Mouse (Mus musculus) olfactory bulb, adult 2 months (tissue): ENCODE results near the gene Epha3. TPM values are rescaled to one million over a fixed set of nuclear protein-coding genes. Genes with fewer than 3 reads are reported as not detected.

Experiments used
- H3K27ac ChIP-seq: fragments of 200-500 bp; 2 replicates; pipeline ENCODE4 v1.5.1; 2012; ENCODE audit warnings: low read depth, low read length; ENCODE audit not compliant: insufficient read depth
- H3K4me1 ChIP-seq: fragments of 200-500 bp; 2 replicates; pipeline ENCODE4 v1.6.1; 2012; ENCODE audit warnings: low read length; ENCODE audit not compliant: control insufficient read depth, insufficient read depth
- H3K4me3 ChIP-seq: fragments of 200-500 bp; 2 replicates; pipeline ENCODE4 v1.5.1; 2012; ENCODE audit warnings: mild to moderate bottlenecking, low read depth, low read length, moderate library complexity; ENCODE audit not compliant: insufficient read depth
- CTCF ChIP-seq: fragments of 200-500 bp; IDR thresholded peaks from 2 replicates; pipeline ENCODE4 v1.5.1; 2012; ENCODE audit warnings: low read depth, mild to moderate bottlenecking, low read length, moderate library complexity; ENCODE audit not compliant: insufficient read depth
- POLR2A ChIP-seq: fragments of 200-500 bp; IDR thresholded peaks from 2 replicates; pipeline ENCODE4 v1.6.1; 2012; ENCODE audit warnings: mild to moderate bottlenecking, low read depth, low read length, moderate library complexity; ENCODE audit not compliant: insufficient read depth
- WGBS: fragments of 180-500 bp; shearing (Covaris S2); methylation state at CpG from one replicate; pipeline ENCODE4 v1.1.7; 2018; 5-methylcytosine and 5-hydroxymethylcytosine counted together
- polyA plus RNA-seq: library from polyadenylated mRNA; stranded (reverse); fragments of >200 nt; gene quantifications from 2 replicates; pipeline ENCODE4 v1.2.4, GENCODE M21; 2012; ENCODE audit warnings: low replicate concordance; ENCODE audit not compliant: missing spikeins, insufficient read depth, insufficient read length

Epha3 gene
- not detected in 2 replicates for polyA plus RNA-seq

DNA sequence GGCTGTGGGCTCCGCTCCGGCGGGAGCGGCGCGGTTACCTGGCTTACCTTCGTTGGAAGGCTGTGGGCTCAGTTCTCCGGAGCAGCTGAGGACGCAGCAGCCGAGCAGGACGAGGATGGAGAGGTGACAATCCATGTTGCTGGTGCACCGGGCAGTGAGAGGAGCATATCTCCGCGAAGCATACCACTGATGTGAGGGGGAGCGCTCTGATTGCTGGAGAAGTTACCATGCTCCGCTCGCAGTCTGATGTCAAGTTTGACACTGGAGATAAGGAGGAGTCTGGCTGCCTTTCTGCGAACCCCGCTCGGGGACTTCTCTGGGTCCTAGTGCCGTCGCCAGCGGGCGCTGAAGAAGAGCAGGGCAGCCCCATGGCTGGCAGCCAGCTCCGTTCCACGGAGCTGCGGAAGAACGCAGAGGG lies at the start of gene Epha3:
TSS of gene Epha3 (minus strand) at position 263 of the 418 bp plus-strand sequence.
- TF ChIP-seq POLR2A (peak; percentile 50; the same call in 1 of the 2 replicates), CTCF (no peak)
- Histone ChIP-seq H3K4me1 (no peaks in the 10 kb centered on the region), H3K27ac (peak within 1 kb of the TSS; percentile 54), H3K4me3 (peak within 1 kb of the TSS; percentile 75)
- WGBS = 1% methylated on average over 28 of the region's 28 CpGs

DNA sequence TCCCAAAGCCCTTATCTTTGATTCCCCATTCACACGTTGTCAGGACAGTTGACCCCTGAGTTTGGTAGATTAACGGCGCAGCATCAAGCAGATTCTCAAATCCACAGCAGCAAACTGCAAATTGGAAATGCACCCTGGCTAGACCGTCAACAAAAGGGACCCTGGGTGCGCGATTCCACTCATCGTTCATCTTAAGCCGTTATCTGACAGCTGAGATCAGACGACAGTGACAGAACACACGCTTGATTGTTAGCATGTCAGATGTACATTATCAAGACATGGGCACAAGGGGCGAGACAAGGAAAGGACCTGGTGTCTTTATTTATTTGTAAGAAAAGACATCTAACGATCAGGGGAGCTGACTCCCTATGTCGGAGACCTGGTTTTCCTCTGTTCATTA lies 39.5 kb upstream of the Epha3 start:
- WGBS = 51% methylated on average over 13 of the region's 13 CpGs
- Histone ChIP-seq H3K4me1 (no peaks in the 10 kb centered on the region), H3K27ac (no peak overlapping the region), H3K4me3 (no peak overlapping the region)
- TF ChIP-seq POLR2A = no peak
- TF ChIP-seq CTCF = no peak

DNA sequence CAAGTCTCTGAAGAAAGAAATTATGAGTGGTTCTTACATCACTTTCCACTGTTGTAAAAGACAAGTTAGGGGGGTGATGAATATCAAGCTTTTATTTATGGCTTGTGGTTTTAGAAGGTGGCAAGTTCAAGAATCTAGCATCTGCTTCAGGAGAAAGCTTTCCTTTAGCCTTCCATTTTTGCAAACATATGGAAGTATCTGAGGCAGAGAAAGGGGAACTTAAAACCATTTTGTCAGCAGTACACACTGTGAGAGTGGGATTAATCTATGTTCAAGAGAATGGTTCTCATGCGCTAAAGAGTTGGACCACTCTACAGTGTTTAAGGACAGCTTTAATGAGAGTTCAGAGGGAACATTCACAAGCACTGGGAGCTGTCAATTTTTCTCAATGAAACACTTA lies 17.2 kb upstream of the Epha3 start:
- H3K4me3 ChIP-seq = no peak overlapping the region
- no peak overlapping the region for H3K27ac ChIP-seq
- H3K4me1 ChIP-seq = no peaks in the 10 kb centered on the region
- WGBS = 96% methylated on average over 1 of the region's 1 CpGs
- TF ChIP-seq POLR2A (no peak), CTCF (no peak)

DNA sequence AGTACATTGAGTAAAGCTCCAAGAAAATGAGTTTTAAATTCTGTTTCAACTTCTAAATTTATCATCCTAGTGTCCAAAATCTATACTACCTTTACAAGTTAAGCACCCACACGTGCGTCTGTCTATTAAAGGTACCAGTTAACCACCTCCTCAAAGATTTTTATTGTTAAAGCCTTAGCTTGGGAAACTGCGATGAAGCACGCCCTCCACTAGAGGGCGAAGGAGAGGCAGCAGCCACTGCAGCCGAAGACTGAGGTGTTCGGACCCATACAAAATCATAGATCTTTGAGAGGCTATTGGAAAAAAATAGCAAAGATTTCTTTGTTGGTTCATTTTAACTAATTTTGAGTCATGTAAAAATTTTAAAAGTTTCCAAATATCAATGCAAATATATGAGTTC lies 8.3 kb upstream of the Epha3 start:
- 12% methylated on average over 7 of the region's 7 CpGs for WGBS
- no peaks in the 10 kb centered on the region for H3K4me1 ChIP-seq
- no peak overlapping the region for H3K4me3 ChIP-seq
- TF ChIP-seq POLR2A (no peak), CTCF (peak; percentile 88)
- H3K27ac ChIP-seq = no peak overlapping the region

DNA sequence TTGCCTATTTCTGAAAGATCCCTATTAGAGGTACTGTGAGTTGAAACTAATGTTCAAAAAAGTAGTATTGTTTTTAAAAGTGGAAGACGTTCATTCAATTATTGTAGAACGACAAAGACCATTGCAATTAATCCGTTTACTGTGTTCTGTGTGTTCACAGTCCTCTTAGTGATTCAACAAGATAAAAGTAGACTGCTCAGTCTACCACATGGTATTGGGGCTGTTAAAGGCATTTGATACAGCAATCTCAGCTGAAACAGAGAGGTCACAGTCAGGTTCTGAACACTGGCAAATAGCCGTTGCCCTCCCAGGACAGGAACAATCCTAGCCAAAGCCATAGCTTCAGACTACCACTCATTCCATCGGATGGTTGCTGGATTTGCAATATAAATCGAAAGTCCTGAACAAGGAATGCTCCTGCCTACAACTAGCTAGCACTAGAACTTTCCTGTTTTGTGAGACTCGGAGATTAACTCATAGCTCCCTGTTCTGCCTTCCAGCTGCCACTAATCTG lies 545 bp upstream of the Epha3 start:
- Histone ChIP-seq H3K27ac (peak overlapping the region; percentile 54; the same call in 1 of the 2 replicates), H3K4me1 (no peaks in the 10 kb centered on the region), H3K4me3 (peak overlapping the region; percentile 70)
- WGBS = 27% methylated on average over 7 of the region's 7 CpGs
- TF ChIP-seq POLR2A = no peak
- TF ChIP-seq CTCF = no peak

DNA sequence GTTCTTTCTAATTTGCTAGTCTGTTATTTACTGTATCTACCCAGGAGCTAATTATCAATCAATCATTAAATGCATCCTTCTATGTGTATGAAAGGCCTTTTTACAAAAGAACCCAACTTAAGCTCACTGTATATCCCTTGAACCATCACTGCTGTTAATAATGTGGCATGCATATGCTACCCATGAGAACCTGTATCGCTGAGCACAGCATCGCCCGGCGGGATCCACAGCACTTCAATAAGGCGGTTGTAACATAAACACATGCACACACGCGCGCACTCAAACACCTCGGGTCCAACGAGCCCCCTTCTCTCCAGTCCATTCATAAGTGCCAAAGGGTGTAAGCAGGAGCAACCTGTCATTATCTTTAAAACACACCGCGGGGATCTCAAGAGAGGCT lies 794 bp downstream of the Epha3 start:
- Histone ChIP-seq H3K4me1 (no peaks in the 10 kb centered on the region), H3K4me3 (peak overlapping the region; percentile 75), H3K27ac (peak overlapping the region; percentile 25; the same call in 1 of the 2 replicates)
- TF ChIP-seq CTCF (no peak), POLR2A (no peak)
- WGBS = 2% methylated on average over 12 of the region's 12 CpGs

DNA sequence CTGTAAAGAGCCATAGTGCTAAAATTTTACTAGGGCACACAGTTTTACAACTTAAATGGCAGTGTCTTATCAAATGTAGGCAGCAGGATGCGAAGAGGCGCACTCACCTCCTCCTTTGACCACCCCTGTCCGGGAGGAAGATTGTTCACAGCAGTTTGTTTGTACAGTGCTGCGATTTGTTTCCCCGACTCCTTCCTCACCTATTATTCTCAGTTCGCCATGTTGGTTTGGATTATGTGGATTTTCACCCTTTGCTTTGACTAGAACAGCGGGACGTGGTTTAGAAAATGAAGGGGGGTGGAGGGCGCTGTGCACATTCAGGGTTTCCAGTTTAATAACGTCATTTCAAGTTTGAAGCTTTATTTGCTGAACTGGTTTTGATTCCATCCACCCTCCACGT lies 6.4 kb downstream of the Epha3 start:
- TF ChIP-seq CTCF = no peak
- TF ChIP-seq POLR2A = no peak
- H3K27ac ChIP-seq = peak overlapping the region; percentile 84
- peaks cover 3% of the 10 kb centered on the region; the same call in 1 of the 2 replicates for H3K4me1 ChIP-seq
- peak overlapping the region; percentile 80 for H3K4me3 ChIP-seq
- 3% methylated on average over 11 of the region's 11 CpGs for WGBS

DNA sequence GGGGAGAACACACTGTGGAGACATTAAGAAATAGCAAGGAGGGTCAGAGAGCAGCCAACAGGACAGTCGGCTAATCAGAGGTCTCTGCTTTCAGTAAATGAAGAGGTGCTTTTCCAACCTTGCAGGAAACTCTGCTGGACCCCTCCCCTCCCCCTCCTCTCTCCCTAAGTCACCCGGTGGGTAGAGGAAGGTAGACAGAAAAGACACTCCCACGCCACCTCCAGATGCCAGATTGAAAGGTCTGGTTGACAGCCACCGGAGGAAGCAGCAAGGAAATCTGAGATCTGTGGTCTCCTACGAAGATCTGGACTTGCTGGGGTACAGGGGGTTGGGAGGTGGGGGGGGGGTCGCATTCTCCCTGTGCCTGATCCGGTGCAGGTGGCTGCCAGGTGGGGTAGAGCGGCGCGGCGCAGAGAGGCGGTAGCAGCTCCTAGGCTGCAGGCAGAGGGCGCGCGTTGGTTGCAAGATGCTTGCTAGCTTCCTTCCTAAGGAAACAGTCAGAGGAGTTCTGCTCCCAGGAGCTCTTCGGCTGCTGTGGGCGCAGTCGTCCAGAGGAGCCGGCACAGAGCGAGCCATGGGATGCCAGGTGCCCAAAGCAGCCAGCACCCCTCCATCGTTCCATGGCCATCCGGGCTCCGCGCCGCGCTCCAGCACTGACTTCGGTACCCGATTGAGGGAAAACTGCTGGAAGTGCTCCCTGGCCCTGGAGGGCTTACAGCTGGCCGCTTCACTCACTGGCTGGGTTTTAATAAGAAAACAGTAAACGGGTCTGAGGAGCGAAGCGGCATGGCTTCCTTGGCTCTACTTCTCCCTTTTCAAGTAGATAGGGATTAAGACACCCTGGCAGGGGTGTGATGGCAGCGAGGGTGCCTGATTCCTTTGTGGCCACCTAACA lies 7.1 kb downstream of the Epha3 start:
- Histone ChIP-seq H3K4me3 (peak overlapping the region; percentile 80), H3K27ac (peak overlapping the region; percentile 84), H3K4me1 (peaks cover 3% of the 10 kb centered on the region; the same call in 1 of the 2 replicates)
- TF ChIP-seq POLR2A = no peak
- peak; percentile 42; the same call in 1 of the 2 replicates for TF ChIP-seq CTCF
- 2% methylated on average over 33 of the region's 33 CpGs for WGBS

DNA sequence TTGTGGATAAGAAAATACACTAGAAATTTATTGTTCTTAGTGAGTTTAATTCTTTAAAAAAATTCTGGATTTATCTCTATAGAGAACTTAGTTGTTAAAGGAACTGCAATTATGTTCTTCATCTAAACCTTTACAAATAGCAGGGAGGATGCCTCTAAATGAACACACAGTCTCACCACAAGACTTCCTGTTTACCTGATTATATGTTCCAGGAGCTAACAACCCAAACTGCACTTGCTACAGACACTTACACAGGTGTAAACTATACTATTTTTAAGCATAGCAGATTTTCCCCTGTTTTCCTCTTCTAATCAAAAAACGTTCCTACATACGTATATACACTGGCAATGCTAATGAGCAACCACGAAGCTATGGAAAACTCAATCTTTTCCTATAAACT lies 13.7 kb downstream of the Epha3 start:
- 63% methylated on average over 3 of the region's 3 CpGs for WGBS
- H3K4me1 ChIP-seq = no peaks in the 10 kb centered on the region
- no peak for TF ChIP-seq POLR2A
- TF ChIP-seq CTCF = no peak
- no peak overlapping the region for H3K27ac ChIP-seq
- no peak overlapping the region for H3K4me3 ChIP-seq
